Mouse (Mus musculus) megakaryocyte, adult 5-6 weeks (primary cell): Measurements from ENCODE around the gene Olfr48. TPM values are rescaled to one million over a fixed set of nuclear protein-coding genes. Genes with fewer than 3 reads are reported as not detected.

Experiments
- ATAC-seq: 2 replicates; pipeline ENCODE4 v1.8.0; 2016; ENCODE audit warnings: mild to moderate bottlenecking, inconsistent platforms; ENCODE audit not compliant: poor library complexity, severe bottlenecking
- total RNA-seq, 2 experiments: library from RNA; stranded (forward) in 1 of 2; stranded (reverse) in 1 of 2; fragments of 153-499, 151-499 nt in 1 of 2; fragments of 221-1000, 200-1000 nt in 1 of 2; gene quantifications; 2 replicates each; pipeline versions ENCODE4 v1.2.3 to v1.2.4; 2015 to 2017

Olfr48 gene
- total RNA-seq (2015) = not detected in 2 replicates
- total RNA-seq (2017) = not detected in 2 replicates

DNA sequence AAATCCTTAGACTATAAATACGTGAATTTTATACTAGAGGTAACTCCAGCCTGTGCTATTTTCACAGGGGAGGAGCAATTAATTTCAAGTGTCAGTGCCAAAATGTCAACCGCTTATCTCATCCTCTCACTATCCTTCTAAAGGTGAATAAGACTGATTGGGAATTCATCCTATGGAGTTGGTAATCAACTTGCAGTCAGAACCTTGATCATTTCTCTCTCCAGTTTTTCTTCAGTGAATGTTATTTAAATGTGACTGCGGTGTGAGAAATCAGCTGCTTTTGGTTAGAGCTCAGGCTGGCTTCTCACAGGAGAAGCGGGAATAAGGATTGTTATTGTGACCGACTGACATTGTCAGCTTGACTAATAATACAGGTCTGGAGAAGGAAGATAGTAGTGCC, at the start of gene Olfr48:
Olfr48 (minus strand) TSS at position 101 of the 400 bp plus-strand sequence.
- ATAC-seq = no peak

DNA sequence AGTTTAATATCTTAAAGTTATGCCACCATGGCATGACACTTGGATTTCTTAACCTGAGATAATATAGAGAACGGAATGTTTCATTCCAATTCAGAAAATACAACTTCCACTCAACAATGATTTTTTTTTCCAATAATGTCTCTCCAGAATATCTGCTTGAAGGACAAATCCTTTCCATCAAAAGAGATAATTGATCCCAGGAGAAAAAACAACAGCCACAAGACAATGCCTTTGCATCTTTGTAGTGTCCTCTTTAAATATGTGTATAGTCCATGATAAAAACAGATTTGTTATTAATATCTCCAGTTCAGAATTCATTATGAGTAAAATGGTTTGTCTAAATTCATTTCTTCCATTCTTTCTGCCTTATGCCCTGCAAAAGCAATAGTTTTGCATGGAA, 30.1 kb upstream of the Olfr48 start, which contains the start of gene Olfr1257:
Olfr1257 (plus strand) TSS at position 301 of the 400 bp plus-strand sequence.
- no peak for ATAC-seq

DNA sequence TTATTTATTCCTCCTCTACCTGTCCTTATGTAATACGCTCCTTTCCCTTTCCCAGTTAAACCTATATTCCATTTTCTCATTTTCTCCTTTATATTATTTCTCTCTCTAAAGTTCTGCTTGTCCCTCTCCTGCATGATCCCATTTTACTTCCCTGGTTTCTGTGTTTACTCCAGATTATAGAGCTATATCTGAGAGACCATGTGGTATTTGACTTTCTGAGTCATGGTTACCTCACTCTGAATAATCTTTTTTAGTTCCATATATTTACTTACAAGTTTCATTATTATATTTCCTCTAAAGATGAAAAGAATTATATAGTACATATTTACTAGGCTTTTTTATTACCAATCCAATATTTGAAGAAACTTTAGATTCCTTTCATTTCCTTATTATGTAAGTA, 1.2 kb upstream of the Olfr48 start:
- no peak for ATAC-seq

DNA sequence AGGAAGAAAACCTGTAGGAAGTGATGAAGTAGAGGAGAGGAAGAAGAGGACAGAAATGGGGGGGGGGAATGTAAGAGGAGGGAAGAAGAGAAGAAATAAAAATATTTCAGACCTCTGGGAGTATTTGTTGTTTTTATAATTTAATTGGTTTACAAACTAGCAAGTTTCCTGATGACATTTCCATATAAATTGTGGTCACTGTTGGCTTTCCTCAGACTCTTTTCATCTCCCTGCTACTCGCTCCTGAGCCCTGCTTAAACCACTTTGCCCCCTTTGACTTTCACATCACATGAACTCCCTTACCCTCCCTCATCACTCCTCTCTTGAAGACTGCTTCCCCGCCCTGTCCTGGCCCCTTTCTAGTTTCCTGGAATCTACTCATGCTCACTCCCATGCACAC, 6.5 kb downstream of the Olfr48 start, which contains the start of gene Olfr1256:
Olfr1256 (minus strand) TSS at position 101 of the 400 bp plus-strand sequence.
- no peak for ATAC-seq

DNA sequence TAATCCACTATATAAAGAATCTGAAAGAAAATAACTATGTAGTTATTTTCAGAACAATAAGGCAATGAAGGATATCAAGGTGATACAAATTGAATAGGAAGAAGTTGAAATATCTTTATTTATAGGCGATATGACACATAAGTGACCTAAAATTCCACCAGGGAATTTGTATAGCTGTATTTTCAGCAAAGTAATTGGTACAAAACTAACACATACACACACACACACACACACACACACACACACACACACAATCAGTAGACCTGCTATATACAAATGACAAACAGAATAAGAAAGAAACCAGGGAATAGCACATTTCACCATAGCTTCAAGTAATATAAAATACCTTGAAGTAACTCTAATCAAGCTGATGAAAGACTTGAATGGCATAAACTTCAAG, 27.8 kb downstream of the Olfr48 start:
- ATAC-seq = no peak

DNA sequence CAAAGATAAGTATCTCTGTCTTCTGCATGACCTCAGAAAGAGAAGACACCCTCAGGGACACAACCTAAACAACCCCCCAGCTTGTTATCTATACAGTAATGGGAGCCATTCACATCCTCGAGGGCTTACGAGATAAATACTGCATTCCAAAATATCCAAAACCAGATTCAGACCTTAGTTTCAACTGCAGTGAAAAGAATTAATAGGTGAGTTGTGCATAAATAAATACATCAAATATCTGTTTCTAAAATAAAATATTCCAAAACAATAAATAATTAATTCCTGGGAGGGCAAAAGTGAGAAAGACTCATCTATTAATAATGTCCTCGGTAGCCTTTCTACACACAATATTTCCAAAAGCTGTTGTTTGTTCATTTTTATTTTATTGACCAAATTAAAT, 36.3 kb downstream of the Olfr48 start, which contains the start of gene Olfr1255:
Olfr1255 (plus strand) TSS at position 301 of the 400 bp plus-strand sequence.
- ATAC-seq = no peak

DNA sequence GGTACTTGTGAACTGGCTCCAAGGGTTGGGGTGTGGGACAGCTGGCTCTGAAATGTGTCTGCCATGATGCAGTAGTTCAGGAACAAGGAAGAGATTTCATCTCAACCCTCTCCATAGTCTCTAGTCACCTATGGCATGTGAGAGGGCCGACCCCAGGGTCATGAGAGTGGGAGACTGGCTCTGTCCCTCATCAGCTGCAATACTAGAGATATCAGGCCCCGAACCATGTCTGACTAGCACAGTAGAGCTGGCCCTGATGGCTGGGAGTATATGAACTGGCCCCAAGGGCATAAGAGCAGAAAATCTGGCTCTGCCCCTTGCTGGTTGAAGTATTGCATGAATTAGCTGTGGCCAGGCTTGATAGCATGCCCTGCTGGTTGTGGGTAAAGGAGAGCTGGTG, 37.3 kb downstream of the Olfr48 start:
- no peak for ATAC-seq

DNA sequence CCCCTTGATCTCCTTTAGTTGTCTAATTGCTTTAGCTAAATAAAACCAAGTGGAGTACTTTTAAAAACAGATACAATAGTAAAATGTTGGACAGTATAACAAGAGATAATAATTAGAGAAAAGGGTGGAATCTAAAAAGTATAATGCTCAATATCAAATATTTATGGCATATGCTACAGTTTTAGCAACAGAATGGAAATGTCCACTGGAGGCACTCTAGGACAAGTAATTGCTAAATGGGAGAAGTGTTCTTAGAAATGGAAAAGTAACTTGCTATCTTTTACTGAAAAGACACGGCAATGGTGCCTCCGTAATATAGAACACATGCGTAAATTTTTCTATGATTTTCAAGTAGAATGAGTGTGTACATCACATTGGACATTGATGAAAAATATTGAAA, 48.4 kb downstream of the Olfr48 start:
- no peak for ATAC-seq

DNA sequence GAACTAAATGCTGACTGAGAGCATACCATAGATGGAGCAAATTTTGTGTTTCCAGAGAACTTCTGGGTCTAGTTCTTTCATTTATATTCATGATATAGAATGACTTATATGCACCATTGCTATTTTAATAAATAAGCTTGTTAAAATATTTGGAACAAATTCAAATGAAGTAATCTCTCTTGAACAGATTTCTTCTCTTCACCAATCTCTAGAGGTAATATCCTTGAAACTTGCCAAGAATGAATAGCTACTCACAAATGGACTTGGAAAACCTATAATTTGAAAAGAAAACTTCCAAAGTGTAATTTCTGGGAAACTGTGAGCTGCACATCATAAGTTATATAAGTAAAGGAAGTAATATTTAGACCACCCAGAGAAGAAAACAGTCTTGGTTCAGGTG, 54.5 kb downstream of the Olfr48 start, which contains the start of gene Olfr1254:
Olfr1254 (minus strand) TSS at position 101 of the 400 bp plus-strand sequence.
- no peak for ATAC-seq

Other genes with a start within 250 kb of the Olfr48 start
- not detected in 2 replicates for gene Olfr1247, start 234.1 kb downstream of the Olfr48 start, total RNA-seq (2015)
- gene Olfr1247, start 234.1 kb downstream of the Olfr48 start, total RNA-seq (2017) = not detected in 2 replicates
- not detected in 2 replicates for gene Olfr1248, start 230.0 kb downstream of the Olfr48 start, total RNA-seq (2015)
- not detected in 2 replicates for gene Olfr1248, start 230.0 kb downstream of the Olfr48 start, total RNA-seq (2017)
- not detected in 2 replicates for gene Olfr1249, start 213.2 kb downstream of the Olfr48 start, total RNA-seq (2015)
- gene Olfr1249, start 213.2 kb downstream of the Olfr48 start, total RNA-seq (2017) = not detected in 2 replicates
- gene Olfr1250, start 186.7 kb downstream of the Olfr48 start, total RNA-seq (2015) = not detected in 2 replicates
- gene Olfr1250, start 186.7 kb downstream of the Olfr48 start, total RNA-seq (2017) = not detected in 2 replicates
- gene Olfr1251, start 176.3 kb downstream of the Olfr48 start, total RNA-seq (2015) = not detected in 2 replicates
- gene Olfr1251, start 176.3 kb downstream of the Olfr48 start, total RNA-seq (2017) = not detected in 2 replicates
- gene Olfr1252, start 123.2 kb downstream of the Olfr48 start, total RNA-seq (2015) = not detected in 2 replicates
- not detected in 2 replicates for gene Olfr1252, start 123.2 kb downstream of the Olfr48 start, total RNA-seq (2017)
- not detected in 2 replicates for gene Olfr1253, start 91.1 kb downstream of the Olfr48 start, total RNA-seq (2015)
- gene Olfr1253, start 91.1 kb downstream of the Olfr48 start, total RNA-seq (2017) = not detected in 2 replicates
- gene Olfr1254, start 54.6 kb downstream of the Olfr48 start, total RNA-seq (2015) = not detected in 2 replicates
- gene Olfr1254, start 54.6 kb downstream of the Olfr48 start, total RNA-seq (2017) = not detected in 2 replicates
- not detected in 2 replicates for gene Olfr1255, start 36.2 kb downstream of the Olfr48 start, total RNA-seq (2015)
- not detected in 2 replicates for gene Olfr1255, start 36.2 kb downstream of the Olfr48 start, total RNA-seq (2017)
- not detected in 2 replicates for gene Olfr1256, start 6.7 kb downstream of the Olfr48 start, total RNA-seq (2015)
- not detected in 2 replicates for gene Olfr1256, start 6.7 kb downstream of the Olfr48 start, total RNA-seq (2017)
- gene Olfr1257, start 30.2 kb upstream of the Olfr48 start, total RNA-seq (2015) = not detected in 2 replicates
- gene Olfr1257, start 30.2 kb upstream of the Olfr48 start, total RNA-seq (2017) = not detected in 2 replicates
- gene Olfr1258, start 79.1 kb upstream of the Olfr48 start, total RNA-seq (2015) = not detected in 2 replicates
- gene Olfr1258, start 79.1 kb upstream of the Olfr48 start, total RNA-seq (2017) = not detected in 2 replicates
- not detected in 2 replicates for gene Olfr1259, start 100.5 kb upstream of the Olfr48 start, total RNA-seq (2015)
- gene Olfr1259, start 100.5 kb upstream of the Olfr48 start, total RNA-seq (2017) = 0.04 TPM in 1 of 2 replicates, not detected in the other
- not detected in 2 replicates for gene Olfr1260, start 126.1 kb upstream of the Olfr48 start, total RNA-seq (2015)
- not detected in 2 replicates for gene Olfr1260, start 126.1 kb upstream of the Olfr48 start, total RNA-seq (2017)
- gene Olfr1261, start 143.0 kb upstream of the Olfr48 start, total RNA-seq (2015) = not detected in 2 replicates
- not detected in 2 replicates for gene Olfr1261, start 143.0 kb upstream of the Olfr48 start, total RNA-seq (2017)
- gene Olfr1262, start 151.9 kb upstream of the Olfr48 start, total RNA-seq (2015) = not detected in 2 replicates
- not detected in 2 replicates for gene Olfr1262, start 151.9 kb upstream of the Olfr48 start, total RNA-seq (2017)
- gene Olfr1263, start 163.9 kb upstream of the Olfr48 start, total RNA-seq (2015) = not detected in 2 replicates
- gene Olfr1263, start 163.9 kb upstream of the Olfr48 start, total RNA-seq (2017) = not detected in 2 replicates
- not detected in 2 replicates for gene Olfr1264, start 177.4 kb upstream of the Olfr48 start, total RNA-seq (2015)
- not detected in 2 replicates for gene Olfr1264, start 177.4 kb upstream of the Olfr48 start, total RNA-seq (2017)
- not detected in 2 replicates for gene Olfr1265, start 187.1 kb upstream of the Olfr48 start, total RNA-seq (2015)
- not detected in 2 replicates for gene Olfr1265, start 187.1 kb upstream of the Olfr48 start, total RNA-seq (2017)
- gene Olfr140, start 215.4 kb upstream of the Olfr48 start, total RNA-seq (2015) = not detected in 2 replicates
- not detected in 2 replicates for gene Olfr140, start 215.4 kb upstream of the Olfr48 start, total RNA-seq (2017)